Mouse (Mus musculus) gastrocnemius, postnatal 36 days (tissue): Measurements from ENCODE around the gene Gipc1. TPM values are rescaled to one million over a fixed set of nuclear protein-coding genes. Genes with fewer than 3 reads are reported as not detected.
A peak's percentile ranks its signal among the peaks of the same experiment; 100 is the strongest.

Source experiments
- DNase-seq, 2 experiments: peaks; one replicate each; pipeline ENCODE4 v3.0.0; 2022
- intact Hi-C: fragments of 180-260 bp; cut with DNase I; formaldehyde crosslinking; loops from one replicate; pipeline ENCODE4 v1.15.1; 2025
- total RNA-seq, 2 experiments: library from RNA; stranded (reverse); gene quantifications; 2 replicates each; pipeline ENCODE4 v1.2.3; 2021

Gipc1 gene
- total RNA-seq, 2 experiments from 2014 or later: 16.7 to 17.8 TPM

- no peak for DNase-seq
- intact Hi-C loops: no loop called here
Observed at GRCm38 (mm10) chr8:83639649-83640048, 12.8 kb upstream of the Gipc1 start.

DNA sequence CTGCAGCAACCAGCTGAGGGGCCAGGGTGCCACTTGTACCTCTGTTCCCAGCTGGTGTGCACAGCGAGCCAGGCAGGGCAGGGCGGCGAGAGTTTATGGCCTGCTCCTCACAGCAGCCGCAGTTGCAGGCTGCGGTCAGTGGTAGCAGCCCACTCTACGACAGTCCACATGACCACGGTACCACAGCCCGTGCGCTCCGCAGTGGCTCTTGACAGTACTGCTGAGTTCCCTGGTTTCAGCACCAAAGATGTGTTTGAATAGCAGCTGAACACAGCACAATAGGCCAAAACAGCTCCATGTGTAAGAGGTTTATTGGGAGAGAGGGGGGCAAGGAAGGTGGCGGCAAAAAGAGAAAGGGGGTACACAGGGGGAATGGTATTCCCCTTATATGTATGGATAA, 5.0 kb upstream of the Gipc1 start:
- intact Hi-C loops: no loop called here

DNA sequence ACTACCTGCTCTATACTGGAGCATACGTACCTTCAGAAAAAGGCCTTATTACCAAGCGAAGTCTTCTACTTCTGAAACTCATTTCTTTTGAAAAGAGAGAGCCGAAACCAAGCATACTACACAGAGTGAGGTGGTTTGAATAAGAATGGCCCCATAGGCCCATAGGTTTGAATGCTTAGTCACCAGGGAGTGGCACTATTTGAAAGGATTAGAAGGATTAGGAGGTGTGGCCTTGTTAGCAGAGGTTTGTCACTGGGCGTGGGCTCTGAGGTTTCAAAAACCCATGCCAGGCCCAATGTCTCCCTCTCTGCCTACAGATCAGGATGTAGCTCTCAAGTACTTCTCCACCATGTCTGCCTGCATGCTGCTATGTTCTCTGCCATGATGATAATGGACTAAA, 4.4 kb upstream of the Gipc1 start:
- intact Hi-C loops: no loop called here
- no peak for DNase-seq

More for the DNA sequence above, 5.0 kb upstream of the Gipc1 start:
- DNase-seq: no peak

DNA sequence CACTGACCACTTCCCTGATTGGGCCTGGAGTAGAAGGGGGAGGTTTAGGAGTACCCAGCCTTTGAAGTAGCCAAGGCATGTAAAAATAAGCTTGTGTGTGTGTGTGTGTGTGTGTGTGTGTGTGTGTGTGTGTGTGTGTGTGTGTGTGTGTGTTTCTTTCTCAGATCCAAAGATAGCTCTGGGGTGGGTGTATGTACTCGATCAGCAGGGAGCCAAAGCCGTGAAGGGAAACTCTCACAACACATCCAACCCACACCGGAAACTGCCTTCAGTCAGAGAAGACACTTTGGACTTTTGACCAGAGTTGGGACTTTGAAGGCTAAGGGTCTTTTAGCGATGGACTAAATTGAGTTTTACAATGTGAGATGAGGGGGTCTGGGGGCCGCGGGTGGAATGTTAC, 2.8 kb upstream of the Gipc1 start:
- DNase-seq: no peak
- intact Hi-C loops: no loop called here

GRCm38 (mm10) chr8:83652744-83653661, 526 bp downstream of the Gipc1 start:
- intact Hi-C loops: no loop called here
- DNase-seq: peak in 1 of 2 experiments; percentile 15

DNA sequence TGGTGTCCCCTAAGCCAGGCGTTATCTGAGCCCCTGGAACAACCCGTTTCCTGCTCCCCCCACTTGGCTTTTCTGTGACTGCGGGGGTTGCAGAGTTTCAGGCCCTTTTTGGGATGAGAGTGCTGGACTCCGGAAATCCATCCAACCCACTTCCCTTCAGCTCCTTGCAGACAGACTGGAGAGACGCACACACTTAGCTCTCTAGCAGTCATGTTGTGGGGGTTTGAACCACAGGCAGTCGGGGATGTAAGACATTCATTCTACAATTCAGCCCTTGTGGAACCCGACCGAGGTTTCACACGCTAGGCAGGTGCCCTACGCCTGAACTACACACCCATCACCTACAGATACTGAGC, 1.2 kb downstream of the Gipc1 start:
- intact Hi-C loops: no loop called here
- no peak for DNase-seq

GRCm38 (mm10) chr8:83654725-83655124, 2.2 kb downstream of the Gipc1 start:
- no peak for DNase-seq
- intact Hi-C loops: no loop called here

GRCm38 (mm10) chr8:83656043-83656442, 3.6 kb downstream of the Gipc1 start:
- intact Hi-C loops: no loop called here
- DNase-seq: no peak

GRCm38 (mm10) chr8:83656484-83657246, 4.2 kb downstream of the Gipc1 start:
- DNase-seq: peak in 1 of 2 experiments; percentile 13
- intact Hi-C loops: no loop called here

GRCm38 (mm10) chr8:83660545-83660944, 8.1 kb downstream of the Gipc1 start:
- intact Hi-C loops: loop anchor here (5.0 kb wide), 2 partner anchors 237 to 297 kb away; partner anchors contain the start of genes Asf1b and Gm10644
- DNase-seq: no peak

- intact Hi-C loops: loop anchor here (5.0 kb wide), 2 partner anchors 236 to 296 kb away; partner anchors contain the start of genes Asf1b and Gm10644
- peak in 1 of 2 experiments; percentile 24 for DNase-seq
Observed at GRCm38 (mm10) chr8:83660995-83661680, 8.7 kb downstream of the Gipc1 start.

DNA sequence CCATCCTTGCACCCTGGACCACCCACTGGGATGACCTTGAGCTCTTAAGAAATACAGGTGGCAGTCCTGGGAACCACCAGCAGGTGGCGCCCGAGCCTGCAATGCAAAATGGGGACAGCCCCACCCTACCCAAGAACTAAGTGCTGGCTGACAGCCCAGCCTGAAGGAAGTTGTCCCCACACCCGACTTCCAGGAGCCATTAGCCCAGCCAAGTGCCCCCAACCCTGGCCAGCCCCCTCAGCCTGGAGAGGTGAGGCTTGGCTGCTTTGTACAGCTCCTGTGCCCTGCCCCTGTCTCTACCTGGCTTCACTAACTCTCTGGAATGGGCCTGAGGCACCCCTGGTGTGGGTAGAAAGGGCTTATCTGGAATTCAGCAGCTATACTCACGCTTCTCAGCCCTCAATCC, 9.9 kb downstream of the Gipc1 start:
- peak; percentile 88 to 94 for DNase-seq
- intact Hi-C loops: loop anchor here (5.0 kb wide), 2 partner anchors 235 to 295 kb away; partner anchors contain the start of genes Asf1b and Gm10644

DNA sequence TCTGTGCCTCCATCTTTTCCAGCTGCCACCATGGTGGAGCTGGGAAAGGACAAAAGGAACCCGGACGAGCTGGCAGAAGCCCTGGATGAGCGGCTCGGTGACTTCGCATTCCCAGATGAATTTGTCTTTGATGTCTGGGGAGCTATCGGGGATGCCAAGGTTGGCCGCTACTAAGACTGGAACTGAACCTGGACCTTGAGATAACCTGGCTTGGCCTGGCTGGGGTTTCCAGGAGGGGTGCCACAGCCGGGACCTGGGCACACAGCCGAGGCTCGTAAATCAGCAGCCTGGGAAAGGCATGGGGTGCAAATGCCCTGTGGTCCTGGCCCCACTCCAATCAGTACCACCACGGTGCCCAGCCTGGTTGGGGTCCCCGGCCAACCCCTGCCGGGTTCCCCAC, 11.6 kb downstream of the Gipc1 start:
- intact Hi-C loops: loop anchor here (5.0 kb wide), 2 partner anchors 233 to 293 kb away; partner anchors contain the start of genes Asf1b and Gm10644

GRCm38 (mm10) chr8:83664931-83665625, 12.6 kb downstream of the Gipc1 start:
- intact Hi-C loops: loop anchor here (5.0 kb wide), 2 partner anchors 232 to 292 kb away; partner anchors contain the start of genes Asf1b and Gm10644
- no peak for DNase-seq

More for the DNA sequence above, 11.6 kb downstream of the Gipc1 start:
- no peak for DNase-seq

GRCm38 (mm10) chr8:83665969-83666865, 13.7 kb downstream of the Gipc1 start, which contains the start of gene Ptger1:
Ptger1 (plus strand) TSS chr8:83666678.
- intact Hi-C loops: no loop called here
- DNase-seq: peak; percentile 55 to 60

DNA sequence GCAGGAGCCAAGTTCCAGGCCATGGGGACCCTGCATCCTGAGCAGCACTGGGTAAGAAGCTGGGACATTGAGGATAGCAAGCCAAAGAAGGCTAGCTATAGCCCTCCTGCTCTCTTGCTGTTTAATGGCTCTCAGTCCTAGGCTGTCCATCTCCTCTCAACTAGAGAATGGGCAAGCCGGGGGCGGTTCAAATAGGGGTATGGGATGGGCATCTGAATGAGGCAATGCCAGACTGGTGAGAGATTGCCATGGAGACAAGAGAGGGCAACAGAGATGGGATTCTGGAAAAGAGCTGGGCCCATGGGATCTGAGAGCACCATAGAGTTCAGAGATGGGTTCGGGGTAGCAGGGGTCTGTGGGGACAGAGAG, 14.4 kb downstream of the Gipc1 start:
- intact Hi-C loops: no loop called here
- DNase-seq: no peak

- intact Hi-C loops: no loop called here
- DNase-seq: no peak
Observed at GRCm38 (mm10) chr8:83667526-83667925, 15.0 kb downstream of the Gipc1 start.

DNA sequence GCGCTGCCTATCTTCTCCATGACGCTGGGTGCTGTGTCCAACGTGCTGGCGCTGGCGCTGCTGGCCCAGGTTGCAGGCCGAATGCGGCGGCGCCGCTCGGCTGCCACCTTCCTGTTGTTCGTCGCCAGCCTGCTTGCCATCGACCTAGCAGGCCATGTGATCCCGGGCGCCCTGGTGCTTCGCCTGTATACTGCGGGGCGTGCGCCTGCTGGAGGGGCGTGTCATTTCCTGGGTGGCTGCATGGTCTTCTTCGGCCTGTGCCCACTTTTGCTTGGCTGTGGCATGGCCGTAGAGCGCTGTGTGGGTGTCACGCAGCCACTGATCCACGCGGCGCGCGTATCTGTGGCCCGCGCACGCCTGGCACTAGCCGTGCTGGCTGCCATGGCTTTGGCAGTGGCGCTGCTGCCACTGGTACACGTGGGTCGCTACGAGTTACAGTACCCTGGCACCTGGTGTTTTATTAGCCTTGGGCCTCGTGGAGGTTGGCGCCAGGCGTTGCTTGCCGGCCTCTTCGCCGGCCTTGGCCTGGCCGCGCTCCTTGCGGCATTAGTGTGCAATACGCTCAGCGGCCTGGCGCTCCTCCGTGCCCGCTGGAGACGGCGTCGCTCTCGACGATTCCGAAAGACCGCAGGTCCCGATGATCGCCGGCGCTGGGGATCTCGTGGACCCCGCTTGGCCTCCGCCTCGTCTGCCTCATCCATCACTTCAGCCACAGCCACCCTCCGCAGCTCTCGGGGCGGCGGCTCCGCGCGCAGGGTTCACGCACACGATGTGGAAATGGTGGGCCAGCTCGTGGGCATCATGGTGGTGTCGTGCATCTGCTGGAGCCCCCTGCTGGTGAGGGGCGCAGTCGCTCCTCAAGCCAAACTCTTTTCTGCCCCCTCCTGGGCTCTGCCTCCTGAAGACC, 15.8 kb downstream of the Gipc1 start:
- DNase-seq: no peak
- intact Hi-C loops: no loop called here
